Mouse (Mus musculus) heart, adult 2 months (tissue): ENCODE data around the gene Usp30.

Experiments
- CTCF ChIP-seq: fragments of 200-600 bp; IDR thresholded peaks from 2 replicates; pipeline ENCODE4 v1.8.1; 2022; ENCODE audit warnings: antibody characterized with exemption, mild to moderate bottlenecking, moderate library complexity
- EP300 ChIP-seq: fragments of 200-500 bp; IDR thresholded peaks from 2 replicates; pipeline ENCODE4 v1.6.1; 2011; ENCODE audit warnings: low read depth, low read length, control low read depth; ENCODE audit not compliant: insufficient read depth

DNA sequence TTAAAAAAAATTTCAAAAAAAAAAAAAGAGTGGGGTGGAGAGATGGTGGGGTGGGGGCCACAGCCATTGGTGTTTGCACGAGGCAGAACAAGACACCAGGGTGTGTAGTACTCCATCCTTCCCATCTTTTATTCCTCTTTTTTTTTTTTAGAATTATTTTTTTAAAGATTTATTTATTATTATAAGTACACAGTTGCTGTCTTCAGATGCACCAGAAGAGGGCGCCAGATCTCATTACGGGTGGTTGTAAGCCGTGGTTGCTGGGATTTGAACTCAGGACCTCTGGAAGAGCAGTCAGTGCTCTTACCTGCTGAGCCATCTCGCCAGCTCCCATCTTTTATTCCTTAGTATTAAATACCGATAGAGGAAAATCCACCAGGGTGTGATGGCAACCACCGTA is 108.2 kb downstream of the Usp30 start:
- TF ChIP-seq CTCF (peak; percentile 58), EP300 (no peak)
